Mouse (Mus musculus) CD4-positive, CD25-positive, alpha-beta regulatory T cell, adult 2 months (primary cell): Measurements from ENCODE around the gene Rft1.

Experiments used
- DNase-seq: peaks from one replicate; pipeline ENCODE4 v3.0.0-alpha.2; 2012; ENCODE audit warnings: low read depth, low spot score

The Rft1 gene

DNA sequence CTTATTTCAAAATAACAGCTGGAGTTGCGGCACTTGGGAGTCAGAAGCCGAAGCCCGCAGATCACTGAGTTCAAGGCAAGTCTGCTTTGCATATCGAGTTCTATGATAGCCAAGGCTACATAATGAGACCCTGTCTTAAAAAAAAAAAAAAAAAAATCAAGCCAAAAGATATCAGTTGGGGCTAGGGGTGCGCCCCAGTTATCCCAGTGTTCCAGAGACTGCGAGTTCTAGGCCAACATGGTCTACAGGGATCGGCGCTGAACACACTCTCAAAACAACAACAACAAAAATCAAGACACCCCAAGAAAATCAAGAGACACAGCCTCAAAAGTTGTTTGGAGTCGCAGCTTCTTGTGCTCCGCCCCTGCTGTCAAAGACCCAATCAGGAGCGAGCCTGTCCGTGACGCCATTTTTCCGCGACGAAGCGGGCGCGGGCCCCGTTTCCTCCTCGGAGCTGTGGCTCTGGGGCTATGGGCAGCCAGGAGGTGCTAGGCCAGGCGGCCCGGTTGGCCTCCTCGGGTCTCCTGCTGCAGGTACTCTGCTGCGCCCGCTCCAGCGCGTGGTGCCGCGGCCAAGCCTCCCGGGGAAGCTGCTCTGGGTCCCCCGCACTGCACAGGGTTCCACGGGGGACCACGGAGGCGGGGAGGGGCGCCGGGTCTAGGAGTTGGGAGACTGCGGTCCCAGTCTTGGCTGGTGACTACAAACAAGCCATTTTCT is at the start of gene Rft1:
TSS of gene Rft1 (plus strand) at position 418 of the 717 bp plus-strand sequence.
- peak; percentile 98 for DNase-seq

GRCm38 (mm10) chr14:30606817-30607216 is 47.3 kb upstream of the Rft1 start:
- no peak for DNase-seq

DNA sequence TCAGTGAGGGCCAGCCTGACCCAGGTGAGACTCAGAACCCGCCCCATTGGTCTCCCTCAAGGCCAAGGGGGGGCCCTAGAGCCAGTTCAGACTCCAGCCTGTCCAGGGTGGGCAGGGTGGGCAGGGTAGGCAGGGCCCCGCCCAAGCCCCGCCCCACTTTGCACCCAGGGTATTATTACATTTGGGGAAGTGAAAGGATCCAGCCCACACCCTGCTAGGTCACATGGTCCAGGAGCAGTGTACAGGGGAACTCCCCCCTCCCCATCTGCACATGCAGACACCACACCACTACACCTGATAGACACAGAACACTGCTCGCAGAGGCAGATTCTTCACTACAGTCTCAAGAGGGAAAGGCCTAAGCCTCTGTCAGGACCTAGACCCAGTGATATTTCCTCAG is 46.5 kb upstream of the Rft1 start:
- DNase-seq, result no peak

- DNase-seq, result no peak
These were observed 46.0 kb upstream of the Rft1 start for GRCm38 (mm10) chr14:30608176-30608575.

DNA sequence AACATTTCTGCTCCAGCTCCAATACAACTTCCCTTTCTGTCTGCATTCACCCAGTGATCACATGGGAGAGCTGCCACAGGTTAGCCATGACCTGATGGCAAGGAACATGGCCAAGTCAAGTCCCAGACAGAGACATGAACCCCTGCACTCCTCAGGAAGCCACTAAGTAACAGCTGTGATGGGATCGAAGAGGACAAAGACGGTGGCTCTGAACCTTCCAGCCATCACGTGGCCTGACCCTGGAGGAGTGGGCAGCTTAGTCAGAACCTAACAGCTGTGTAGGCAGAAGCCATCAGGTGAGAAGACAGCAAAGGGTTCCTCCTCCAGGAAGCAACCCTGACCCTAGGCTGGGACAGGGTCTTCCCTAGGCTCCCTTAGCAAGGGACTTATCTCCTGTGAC is 44.7 kb upstream of the Rft1 start:
- DNase-seq, result no peak

- DNase-seq, result no peak
These were observed 43.9 kb upstream of the Rft1 start for GRCm38 (mm10) chr14:30610304-30610703.

DNA sequence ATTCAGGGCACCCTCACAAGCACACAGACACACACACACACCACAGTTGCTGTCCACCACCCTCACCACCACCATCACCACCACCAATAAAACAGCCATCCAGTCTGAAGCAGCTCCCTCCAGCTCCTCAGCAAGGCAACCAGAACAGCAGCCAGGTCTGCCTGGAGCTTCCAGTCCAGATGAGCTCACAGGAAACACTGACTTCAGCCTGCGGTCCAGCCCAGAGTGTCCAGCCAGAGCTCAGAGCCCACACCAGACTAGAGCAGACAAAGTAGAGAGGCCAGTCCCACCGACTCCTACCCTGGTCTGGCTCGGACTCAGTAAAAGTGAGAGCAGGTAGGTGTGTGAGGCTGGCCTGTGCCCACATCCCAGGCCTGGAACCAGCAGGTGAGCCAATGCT is 43.2 kb upstream of the Rft1 start:
- DNase-seq, result no peak

DNA sequence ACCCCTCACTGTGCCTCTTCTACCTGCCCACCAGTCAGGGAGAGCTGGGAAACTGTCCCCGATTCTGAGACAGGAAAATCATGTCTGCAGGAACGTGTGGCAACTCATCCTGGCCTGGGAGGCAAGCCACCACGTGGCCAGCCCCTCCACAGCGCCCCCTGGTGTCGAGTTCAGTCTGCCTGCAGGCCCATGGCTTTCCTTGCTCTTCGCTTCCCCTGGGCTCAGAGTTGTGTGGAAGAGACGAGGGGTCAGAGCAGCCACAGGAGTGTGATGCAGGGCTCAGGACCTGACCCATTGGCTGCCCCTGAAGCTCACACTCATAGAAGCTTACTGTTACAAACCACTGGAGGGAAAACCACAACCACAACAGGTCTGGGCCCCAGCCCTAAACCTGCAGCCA is 41.6 kb upstream of the Rft1 start:
- DNase-seq, result peak; percentile 80

- no peak for DNase-seq
These were observed 41.0 kb upstream of the Rft1 start for GRCm38 (mm10) chr14:30612962-30613715.

- no peak for DNase-seq
These were observed 37.4 kb upstream of the Rft1 start for GRCm38 (mm10) chr14:30616751-30617150.

DNA sequence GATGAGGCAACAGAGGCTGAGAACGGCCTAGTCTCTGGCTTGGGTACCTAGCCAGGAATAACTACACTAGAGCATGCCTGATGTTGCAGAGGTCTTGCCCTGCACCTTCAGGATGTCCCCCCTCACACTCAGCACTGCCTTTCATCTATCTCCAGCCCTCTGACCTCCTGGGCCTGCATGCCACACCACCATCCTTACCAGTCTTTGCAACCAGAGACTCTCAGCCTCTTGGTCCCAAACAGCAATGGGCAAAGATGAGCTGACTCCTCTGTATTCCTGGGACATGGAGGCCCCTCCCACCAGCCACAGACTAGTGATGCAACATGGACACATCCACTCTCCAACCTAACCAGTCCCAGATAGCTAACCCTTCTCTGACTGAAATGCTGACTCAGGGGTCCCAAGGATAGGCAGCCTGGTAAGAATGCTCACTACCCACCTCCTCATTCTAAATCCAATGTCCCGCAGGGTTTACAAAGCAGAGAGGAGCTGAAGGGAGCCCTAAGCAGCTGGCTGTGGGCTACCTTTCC is 35.3 kb upstream of the Rft1 start:
- no peak for DNase-seq

DNA sequence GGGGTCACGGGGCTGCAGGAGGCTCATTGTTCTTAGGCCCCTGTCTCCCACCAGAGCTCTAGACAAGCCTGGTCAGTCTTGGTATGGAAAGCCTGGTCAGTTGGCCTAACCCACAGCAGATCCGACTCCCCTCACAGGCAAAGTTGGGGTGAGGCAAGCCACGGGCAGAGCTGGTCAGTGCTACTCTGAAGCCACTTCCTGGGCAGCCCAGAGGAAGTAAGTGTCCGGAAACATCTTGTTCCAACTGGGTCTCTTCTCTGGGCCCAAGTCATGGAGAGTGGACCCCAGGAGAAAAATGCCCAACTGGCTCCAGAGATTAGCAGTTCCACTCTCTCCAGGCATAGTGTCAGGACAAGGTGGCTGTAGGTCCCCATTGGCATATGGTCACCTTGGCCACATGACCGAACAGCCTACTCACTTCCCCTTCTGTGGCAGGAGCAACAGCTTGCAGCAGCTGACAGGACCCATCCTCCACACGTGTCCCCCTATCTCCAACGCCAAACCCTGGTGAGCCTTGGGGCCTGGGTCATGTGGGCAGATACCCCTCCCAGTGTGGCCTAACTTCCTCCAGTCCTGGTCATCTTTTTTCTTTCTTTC is 34.1 kb upstream of the Rft1 start:
- DNase-seq, result no peak

DNA sequence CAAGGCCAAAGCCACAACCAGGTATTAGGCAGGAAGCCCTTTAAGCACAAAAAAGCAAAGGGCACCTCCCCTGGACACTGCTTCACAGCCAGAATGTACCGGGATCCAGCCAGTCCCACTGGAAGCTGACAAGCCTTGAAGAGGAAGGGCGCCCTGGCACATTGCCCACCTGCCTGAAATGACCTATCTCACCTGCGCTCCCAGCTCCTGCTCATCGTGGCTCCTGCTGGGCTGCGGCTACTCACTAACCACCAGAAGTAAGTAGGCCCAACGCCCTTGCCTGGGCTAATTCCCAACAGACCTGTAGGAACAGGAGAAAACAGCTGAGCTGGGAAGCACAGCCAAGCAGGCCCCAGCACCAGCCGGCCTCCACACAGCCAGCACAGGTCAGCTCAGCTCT is 32.0 kb upstream of the Rft1 start:
- no peak for DNase-seq

GRCm38 (mm10) chr14:30622556-30622955 is 31.6 kb upstream of the Rft1 start:
- no peak for DNase-seq

GRCm38 (mm10) chr14:30624277-30624721 is 29.9 kb upstream of the Rft1 start:
- peak; percentile 37 for DNase-seq

GRCm38 (mm10) chr14:30625131-30625807 is 28.9 kb upstream of the Rft1 start:
- peak; percentile 53 for DNase-seq

DNA sequence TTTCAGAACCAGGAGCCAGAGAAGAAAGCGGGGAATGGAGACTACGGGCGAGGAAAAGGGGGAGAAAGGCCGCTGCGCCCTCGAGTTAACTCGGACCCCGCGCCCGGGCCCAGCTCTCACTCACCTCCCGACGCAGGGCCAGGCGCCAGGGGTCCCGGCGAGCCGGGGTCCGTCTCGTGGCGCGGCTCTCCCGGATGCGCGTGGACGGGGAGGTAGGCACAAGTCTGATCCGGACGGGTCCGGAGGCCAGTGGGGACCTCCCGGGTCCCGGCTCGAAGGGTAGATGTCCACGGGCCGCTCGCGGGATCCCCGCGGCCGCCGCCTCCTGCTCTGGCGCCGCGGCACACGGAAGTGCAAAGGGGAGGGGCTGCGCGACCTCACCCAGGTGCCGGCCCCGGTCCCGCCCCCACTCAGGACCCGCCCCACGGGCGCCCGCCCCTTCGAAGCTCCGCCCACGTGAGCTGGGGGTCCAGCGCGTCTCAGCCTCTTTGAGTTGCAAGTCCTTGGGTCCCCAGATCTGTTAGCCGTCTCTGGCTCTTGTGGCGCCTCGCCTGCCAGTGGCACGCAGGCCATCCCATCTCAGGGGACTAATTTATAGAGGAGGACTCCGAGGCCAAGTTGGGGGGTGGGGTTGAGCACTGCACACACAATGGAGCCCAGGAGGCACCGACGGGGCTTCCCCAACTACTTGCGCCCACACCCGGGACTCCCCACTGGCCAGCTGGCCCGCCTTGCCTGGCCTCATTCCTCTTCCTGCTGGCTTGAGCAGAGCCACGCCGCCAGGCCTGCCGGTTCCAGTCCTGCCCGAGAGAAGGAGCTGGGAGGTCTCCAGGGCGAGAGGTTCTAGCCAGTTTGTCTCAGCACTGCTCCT is 28.1 kb upstream of the Rft1 start, which contains the start of gene Prkcd:
TSS of gene Prkcd (minus strand) at position 355 of the 871 bp plus-strand sequence.
- peak; percentile 93 for DNase-seq

DNA sequence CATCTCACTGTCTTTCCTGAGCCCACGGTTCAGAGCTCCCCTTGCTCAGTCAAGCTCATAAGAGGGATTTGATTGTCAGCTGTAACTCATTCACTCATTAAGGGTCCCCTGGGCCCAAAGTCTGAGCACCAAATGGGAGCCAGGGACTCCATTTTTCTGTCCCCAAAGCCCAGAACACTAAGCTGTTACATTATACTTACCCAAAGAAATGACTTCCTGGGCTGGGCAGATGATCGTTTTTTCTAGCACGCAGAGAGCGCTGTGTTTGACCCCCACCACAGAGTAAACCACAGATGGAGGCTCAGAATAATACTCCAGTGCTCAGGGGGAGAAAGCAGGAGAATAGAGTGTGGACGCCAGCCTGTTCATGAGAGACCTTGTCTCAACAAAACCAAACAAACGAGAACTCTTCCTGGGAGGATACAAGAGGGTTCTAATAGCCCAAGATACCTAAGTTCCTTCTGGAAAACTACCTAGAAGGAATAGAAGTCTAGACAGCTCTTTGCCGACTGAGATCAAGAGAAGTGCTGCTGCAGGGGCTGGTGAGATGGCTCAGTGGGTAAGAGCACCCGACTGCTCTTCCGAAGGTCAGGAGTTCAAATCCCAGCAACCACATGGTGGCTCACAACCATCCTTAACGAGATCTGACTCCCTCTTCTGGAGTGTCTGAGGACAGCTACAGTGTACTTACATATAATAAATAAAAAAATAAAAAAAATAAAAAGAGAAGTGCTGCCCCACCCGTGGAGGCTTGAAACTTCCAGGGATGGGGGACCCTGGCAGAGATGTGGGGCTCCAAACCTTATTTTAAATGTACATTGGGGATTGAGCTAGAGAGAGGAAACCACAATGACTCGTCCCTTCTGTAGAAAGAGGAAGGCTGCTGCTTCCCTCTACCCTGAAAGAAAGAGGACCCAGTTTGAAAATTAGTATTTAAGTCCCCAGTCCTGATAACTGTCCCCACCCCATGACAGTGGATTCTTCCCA is 27.1 kb upstream of the Rft1 start:
- peak; percentile 29 for DNase-seq

DNA sequence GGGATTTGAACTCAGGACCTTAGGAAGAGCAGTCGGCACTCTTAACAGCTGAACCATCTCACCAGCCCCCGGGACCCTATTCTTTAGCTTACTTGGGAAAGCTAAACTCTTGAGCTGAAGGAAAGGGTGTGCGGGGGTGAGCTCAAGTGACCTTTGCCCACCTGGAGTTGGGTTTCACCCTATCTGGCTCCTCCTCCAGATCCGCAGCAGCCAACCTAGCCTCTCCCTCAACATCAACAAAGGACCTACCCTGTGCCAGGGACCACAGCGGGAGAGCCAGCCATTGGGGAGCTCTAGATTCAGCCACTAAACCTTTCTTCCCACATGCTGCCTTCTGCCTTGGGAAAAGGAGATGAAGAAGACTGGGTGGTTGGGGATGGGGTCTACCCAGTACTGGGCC is 25.9 kb upstream of the Rft1 start:
- no peak for DNase-seq

DNA sequence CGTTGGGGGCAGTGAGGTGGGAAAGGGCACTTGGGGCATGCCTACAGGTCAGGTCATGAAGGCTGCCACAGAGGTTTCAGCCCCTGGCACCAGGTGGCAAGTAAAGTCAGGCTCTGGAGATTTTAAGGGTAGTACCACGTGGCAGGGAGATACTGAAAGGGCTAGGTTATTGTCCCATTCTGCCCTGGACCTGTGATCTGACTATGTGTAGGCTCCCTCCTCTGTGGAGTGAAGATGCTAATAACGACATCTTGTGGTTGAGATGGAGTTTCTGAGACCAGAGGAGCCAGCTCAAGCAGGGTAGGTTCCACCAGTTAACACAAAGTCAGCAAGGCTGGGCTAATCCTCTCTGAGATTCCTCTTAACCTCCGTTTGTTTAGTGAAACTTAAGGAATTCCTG is 24.3 kb upstream of the Rft1 start:
- DNase-seq, result no peak
